Mouse (Mus musculus): Measurements from ENCODE around the gene Tlr4.
A peak's percentile ranks its signal among the peaks of the same experiment; 100 is the strongest.

Gene Tlr4

DNA sequence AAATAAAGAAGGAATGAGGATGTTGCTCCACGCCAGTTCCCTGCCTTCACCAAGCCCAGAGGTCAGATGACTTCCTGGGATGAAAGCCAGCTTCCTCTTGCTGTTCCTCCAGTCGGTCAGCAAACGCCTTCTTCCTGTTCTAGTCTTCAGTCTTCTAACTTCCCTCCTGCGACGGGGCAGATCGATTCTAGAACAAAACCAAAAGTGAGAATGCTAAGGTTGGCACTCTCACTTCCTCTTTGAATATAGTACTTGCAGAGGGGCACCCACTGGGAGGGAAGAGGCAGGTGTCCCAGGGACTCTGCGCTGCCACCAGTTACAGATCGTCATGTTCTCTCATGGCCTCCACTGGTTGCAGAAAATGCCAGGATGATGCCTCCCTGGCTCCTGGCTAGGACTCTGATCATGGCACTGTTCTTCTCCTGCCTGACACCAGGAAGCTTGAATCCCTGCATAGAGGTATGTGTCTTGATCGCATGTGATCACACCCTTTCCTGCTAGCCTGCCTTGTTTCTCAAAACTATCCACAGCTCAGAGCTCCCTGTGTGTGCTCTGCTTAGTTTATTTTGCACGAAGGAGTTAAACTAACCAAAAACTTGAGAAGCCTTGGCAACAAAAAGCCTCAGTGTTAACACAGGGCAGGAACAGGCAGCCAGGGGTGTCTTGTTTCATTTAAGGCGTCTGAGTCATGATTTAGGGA is at the start of gene Tlr4:
TSS of gene Tlr4 (plus strand) at position 122 of the 700 bp plus-strand sequence.
- DNase-seq (ENCODE audit: low spot score): no peak

DNA sequence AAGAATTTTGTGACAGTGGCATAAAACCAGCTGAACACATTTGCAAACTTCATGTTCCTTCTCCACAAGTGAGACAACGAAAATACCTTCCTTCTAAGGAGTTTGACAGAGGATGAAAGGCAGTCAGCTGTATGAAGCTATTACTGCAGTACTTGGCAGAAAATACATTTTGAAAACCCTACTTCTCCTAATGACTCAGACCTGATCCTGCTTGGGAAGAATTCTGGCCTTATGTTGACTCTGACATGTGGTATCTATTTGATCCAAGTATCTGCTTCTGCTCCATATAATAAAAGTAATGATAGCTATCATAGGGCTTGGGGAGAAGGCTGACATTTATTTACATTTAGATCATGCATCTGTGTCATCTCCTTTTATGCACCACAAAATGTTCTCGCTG is 33.1 kb upstream of the Tlr4 start:
- no peak for DNase-seq (ENCODE audit: low spot score)

DNA sequence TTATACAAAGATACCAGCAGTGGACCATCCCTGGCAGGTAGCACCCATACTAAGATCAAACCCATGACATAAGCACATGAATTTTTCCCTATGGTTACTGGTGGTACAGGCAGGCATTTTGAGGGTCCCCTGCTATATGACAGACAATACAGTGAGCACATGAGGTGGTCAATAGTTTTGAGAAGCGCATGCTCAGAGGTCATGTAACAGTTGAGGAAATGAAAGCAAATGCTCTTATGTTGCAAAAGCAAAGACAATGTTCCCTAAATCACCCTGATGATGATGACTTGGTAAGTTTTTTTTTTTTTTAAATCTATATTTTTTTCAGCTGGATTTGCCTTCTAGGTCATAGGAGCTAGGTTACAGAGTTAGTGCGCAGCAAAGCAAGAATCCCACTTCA is 30.7 kb upstream of the Tlr4 start:
- DNase-seq (ENCODE audit: low spot score): no peak

- DNase-seq (ENCODE audit: low spot score): no peak
These were observed 22.7 kb upstream of the Tlr4 start for GRCm38 (mm10) chr4:66804552-66805301.

DNA sequence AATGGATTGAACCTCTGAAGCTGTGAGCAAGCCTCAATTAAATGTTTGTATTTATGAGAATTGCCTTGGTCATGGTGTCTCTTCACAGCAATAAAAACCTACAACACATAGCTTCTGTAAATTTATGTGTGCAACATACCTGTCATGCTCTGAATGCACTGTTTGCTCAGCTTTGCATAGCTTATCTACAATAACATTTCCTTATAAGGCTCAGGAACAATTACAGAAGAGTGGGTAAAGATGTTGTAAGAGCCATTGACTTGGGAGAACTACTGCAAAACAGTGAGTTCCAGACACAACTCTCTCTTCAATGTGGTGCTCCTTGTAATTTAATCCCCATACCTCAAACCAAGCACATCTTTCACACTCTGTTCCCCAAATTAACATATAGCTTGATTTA is 21.6 kb upstream of the Tlr4 start:
- DNase-seq (ENCODE audit: low spot score): no peak

GRCm38 (mm10) chr4:66816364-66817026 is 10.9 kb upstream of the Tlr4 start:
- no peak for DNase-seq (ENCODE audit: low spot score)

- peak; percentile 10 for DNase-seq (ENCODE audit: low spot score)
These were observed 6.2 kb upstream of the Tlr4 start for GRCm38 (mm10) chr4:66821171-66821570.

DNA sequence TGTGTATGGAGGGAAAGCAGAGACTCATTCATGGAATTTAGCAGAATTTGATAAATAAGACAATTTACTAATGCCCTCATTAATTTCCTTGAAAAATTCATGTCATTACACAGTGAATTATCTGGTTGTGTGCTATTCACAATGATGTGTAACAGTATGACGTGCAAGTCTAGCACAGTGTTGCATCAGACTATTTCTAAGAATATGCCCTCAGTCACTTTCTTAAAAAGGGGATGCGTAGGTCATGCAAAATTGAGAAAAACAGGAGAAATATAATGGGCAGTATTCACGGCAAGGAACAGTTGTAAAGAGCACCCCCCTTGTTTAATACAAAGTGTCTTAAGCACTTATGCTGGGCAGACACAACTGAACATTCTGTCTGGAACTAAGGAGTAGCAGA is 5.6 kb upstream of the Tlr4 start:
- DNase-seq (ENCODE audit: low spot score): no peak

GRCm38 (mm10) chr4:66828163-66828668 is 832 bp downstream of the Tlr4 start:
- DNase-seq (ENCODE audit: low spot score): no peak

GRCm38 (mm10) chr4:66828686-66829085 is 1.3 kb downstream of the Tlr4 start:
- no peak for DNase-seq (ENCODE audit: low spot score)

DNA sequence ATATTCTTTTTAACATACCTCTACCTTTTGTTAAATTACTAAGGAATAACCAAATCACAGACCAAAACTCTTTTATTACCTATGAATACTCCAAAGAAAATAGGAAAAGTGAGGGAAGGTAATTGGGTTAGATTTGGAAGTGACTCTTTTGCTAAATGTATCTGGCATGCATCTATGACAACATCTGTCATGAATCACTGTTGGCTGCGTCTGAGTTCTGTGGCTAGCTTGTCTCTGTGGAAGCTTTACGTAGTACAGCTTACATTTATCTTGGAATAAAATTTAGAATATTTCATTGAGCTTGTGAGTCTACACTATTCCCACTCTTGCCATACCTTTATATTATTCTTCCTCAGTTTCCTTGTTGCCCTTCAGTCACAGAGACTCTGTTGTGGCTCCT is 10.7 kb downstream of the Tlr4 start:
- DNase-seq (ENCODE audit: low spot score): no peak

DNA sequence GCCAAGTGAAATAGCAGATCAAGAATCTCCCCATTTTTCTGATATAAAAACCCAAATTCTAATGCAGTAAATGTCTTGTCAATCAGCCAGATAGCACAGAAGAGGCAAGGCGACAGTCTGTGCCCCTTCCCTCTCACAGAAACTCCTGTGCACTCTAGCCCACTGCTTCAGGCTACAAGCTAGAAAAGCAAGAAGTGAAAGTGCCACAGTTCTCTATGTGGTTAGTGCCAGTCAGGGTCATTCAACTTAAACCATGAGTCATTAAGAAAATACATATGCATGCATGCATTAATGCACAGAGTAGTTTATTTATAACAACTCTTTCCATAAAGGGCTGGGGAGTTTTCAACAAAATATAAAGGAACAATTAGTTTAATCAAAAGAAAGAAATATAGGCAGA is 15.9 kb downstream of the Tlr4 start:
- DNase-seq (ENCODE audit: low spot score): no peak

DNA sequence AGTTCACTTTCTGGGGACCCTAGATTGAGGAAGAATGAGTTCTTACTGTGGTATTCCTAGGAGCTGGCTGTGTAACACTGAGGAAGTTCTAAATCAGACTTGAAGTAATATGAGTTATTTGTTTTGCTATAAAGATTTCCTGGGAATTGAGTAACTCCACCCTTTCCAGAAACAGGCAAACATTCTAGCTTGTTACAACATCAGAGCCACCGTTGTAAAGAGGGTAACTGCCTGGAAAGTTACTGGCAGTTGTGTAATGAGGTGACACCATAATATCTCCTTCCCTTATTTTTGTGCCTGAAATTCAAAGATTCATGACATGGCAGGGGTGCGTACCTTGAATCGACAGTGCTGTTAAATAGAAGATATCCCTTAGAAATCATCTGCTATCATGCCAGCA is 24.6 kb downstream of the Tlr4 start:
- DNase-seq (ENCODE audit: low spot score): no peak

GRCm38 (mm10) chr4:66856992-66857391 is 29.6 kb downstream of the Tlr4 start:
- no peak for DNase-seq (ENCODE audit: low spot score)

DNA sequence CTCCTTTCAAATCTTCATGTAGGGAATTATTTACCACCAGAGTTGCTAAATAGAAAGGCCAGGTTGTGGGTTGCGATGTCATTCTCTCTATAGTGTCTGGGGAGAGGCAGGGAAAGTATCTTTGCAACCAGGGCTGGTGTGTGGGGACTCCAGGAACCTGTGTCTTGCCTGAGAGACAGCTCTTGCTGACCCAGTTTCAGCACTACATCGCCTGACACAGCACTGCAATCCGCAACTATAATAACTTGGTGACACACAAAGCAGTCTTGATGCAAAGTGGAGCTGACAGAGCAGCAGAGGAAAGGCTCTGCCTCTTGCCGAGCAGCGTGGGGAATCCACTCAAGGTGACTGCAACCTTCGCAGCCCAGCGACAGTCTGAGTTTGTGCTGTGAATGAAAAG is 42.5 kb downstream of the Tlr4 start:
- peak; percentile 83 for DNase-seq (ENCODE audit: low spot score)

- no peak for DNase-seq (ENCODE audit: low spot score)
These were observed 44.6 kb downstream of the Tlr4 start for GRCm38 (mm10) chr4:66872026-66872425.

DNA sequence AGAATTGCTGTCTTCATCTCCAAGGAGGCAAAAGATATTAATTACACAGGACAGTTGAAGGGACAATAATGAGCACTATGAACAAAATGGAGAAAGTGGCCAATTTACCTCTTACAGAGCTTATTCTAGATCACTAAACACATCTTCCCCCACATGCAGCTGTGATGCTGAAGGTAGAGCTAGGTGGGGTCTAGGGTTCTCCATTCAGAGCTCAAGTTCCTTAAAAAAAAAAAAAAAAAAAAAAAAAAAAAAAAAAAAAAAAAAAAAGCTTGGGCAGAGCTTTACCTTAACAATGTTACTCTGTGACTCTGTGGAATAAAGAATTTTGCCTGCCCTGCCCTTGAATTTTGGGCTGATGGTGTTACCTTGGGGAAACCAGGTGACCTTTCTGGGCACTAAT is 46.0 kb downstream of the Tlr4 start:
- DNase-seq (ENCODE audit: low spot score): no peak

DNA sequence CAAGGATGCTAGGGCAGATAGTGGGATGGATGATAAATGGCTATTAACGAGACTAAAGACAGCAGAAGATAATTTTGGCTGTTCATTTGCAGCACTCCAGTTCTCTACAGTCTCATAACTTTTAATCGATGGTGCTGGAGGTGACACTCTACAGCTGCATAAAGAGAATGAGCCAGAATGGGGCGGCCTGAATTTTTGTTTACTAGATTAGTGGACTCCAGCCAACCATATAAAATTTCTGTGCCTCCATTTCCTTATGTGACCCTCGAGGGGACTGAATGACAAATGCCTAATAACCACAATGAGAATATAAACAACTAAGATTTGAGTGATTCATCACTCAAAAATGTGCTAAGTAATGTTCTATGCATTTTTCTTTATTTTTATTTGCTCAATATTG is 48.4 kb downstream of the Tlr4 start:
- no peak for DNase-seq (ENCODE audit: low spot score)

GRCm38 (mm10) chr4:66877609-66878008 is 50.2 kb downstream of the Tlr4 start:
- DNase-seq (ENCODE audit: low spot score): no peak

DNA sequence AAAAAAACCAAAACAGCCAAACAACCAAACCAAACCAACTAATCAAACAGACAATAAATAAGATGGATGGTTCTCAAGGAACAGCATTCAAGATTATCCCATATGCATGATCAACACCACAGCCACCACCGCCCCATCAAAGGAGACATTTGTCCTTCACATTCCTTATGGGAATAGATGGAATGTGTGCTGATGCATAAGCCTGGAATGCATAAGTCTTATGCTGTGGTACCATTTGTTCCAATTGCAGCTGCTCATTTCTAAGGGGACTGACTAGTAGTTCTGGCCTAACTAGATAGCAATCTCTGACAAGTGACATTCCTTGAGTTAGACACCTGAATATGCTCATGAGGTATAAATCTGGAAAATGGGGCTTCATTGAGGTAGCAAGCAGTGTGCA is 54.1 kb downstream of the Tlr4 start:
- no peak for DNase-seq (ENCODE audit: low spot score)

GRCm38 (mm10) chr4:66883264-66883663 is 55.9 kb downstream of the Tlr4 start:
- DNase-seq (ENCODE audit: low spot score): no peak

GRCm38 (mm10) chr4:66894547-66894946 is 67.2 kb downstream of the Tlr4 start:
- DNase-seq (ENCODE audit: low spot score): no peak

DNA sequence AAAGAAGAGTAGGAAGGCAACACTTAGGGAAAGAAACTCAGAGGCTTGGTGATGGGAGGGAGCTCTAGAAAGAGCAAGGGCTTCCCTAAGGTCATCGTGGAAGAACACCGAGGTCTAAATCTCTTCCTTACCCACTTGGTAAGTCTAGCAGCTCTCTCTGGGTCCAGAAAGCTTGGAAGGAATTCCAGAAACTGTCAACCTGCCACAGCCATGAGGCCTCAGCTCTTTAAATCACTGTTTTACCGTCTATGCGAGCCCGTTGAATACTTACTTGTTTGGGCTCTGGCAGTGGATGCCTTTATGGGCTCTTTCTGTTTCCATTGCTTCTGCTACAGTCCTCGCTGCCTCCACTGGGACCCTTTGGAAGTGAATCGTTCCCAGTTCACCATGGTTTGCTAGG is 67.6 kb downstream of the Tlr4 start:
- no peak for DNase-seq (ENCODE audit: low spot score)

All from retina, embryonic 14.5 days (tissue).